Mouse (Mus musculus): ENCODE data around the gene Hpd. TPM values are rescaled to one million over a fixed set of nuclear protein-coding genes. Genes with fewer than 3 reads are reported as not detected.
"Not testable (repeated sequence)": the region's sequence is repeated elsewhere in the genome, so short reads cannot be mapped to it uniquely, and the experiment has no call there.

Hpd gene
- polyA plus RNA-seq (2016; fragmentation: Nextera tagmentation; extraction: Ambion mirVana), result 0.35 TPM in 1 of 2 replicates, not detected in the other

DNA sequence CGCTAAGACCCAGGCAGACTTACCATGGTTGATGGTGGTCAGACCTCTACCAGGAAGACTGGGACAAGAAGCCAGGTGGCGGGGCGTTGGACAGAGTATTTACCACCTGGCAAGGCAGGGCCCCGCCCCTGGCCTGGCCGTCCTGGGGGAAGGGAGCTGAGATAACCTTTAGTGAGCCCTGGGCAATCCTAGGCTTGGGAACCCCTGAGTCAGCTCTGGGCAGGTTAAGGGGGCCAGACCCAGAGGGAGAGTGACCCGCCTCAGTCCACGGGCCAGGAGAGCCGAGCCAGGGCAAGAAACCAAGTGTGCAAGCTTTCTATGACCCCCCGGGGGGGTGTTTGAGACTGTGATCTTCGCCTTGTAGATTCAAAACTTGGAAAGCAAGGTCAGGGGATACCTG, at the start of gene Hpd:
TSS of gene Hpd (minus strand) at position 77 of the 400 bp plus-strand sequence.
- no peaks in the 10 kb centered on the region for H3K9me3 ChIP-seq
- DNase-seq (ENCODE audit: low spot score), result no peak
- no peak within 1 kb of the TSS for H3K4me3 ChIP-seq
- H3K4me1 ChIP-seq, result peaks cover 3% of the 10 kb centered on the region; the same call in 1 of the 2 replicates
- H3K27ac ChIP-seq, result no peak within 1 kb of the TSS
- 79% methylated on average over 10 of the region's 10 CpGs for WGBS
- H3K27me3 ChIP-seq (ENCODE audit: insufficient read depth, poor library complexity, severe bottlenecking), result peaks cover 6% of the 10 kb centered on the region; the same call in 1 of the 2 replicates
- no peaks in the 10 kb centered on the region for H3K36me3 ChIP-seq

DNA sequence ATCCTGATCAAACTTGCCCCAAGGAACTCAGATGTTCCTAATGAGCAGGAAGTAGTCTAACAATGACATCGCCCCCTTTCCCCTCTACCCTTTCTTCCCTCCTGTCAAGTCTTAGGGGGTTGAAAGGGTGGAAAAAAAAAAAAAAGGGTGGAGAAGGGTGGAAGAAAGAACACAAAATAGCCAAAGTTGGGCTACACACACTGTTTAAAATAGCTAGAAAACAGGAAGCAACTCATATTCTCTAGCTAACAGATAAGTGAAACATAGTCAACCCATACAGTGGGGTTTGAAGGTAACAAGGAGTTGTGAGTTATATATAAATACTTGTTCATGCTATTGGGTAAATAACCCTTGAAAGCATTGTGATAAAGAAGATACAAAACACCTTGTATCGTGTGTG, 49.7 kb upstream of the Hpd start:
- Histone ChIP-seq H3K27ac (no peak overlapping the region), H3K27me3 (ENCODE audit: insufficient read depth, poor library complexity, severe bottlenecking) (no peaks in the 10 kb centered on the region), H3K36me3 (peaks cover 34% of the 10 kb centered on the region), H3K9me3 (no peaks in the 10 kb centered on the region), H3K4me3 (no peak overlapping the region), H3K4me1 (peaks cover 13% of the 10 kb centered on the region; the same call in 1 of the 2 replicates)
- DNase-seq (ENCODE audit: low spot score), result no peak
- 90% methylated on average over 2 of the region's 2 CpGs for WGBS

DNA sequence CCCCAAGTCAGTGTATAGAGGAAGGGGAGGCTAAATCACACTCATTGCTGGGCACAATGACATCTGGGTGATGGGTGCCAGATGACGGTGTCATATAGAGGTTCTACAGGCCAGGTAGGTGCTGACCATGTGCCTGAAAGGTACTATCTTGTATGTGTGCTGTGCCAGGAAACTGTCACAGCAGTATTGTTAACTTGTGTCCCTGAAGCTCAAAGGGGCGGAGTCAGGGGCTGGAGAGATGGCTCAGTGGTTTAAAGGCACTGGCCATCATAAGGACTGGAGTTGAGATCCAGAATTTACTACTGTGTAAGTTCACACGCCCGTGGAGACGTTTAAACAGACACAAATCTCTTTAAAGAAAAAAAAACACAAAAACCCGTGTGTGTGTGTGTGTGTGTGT, 46.8 kb upstream of the Hpd start:
- peak; percentile 70 for DNase-seq (ENCODE audit: low spot score)
- Histone ChIP-seq H3K27ac (no peak overlapping the region), H3K27me3 (ENCODE audit: insufficient read depth, poor library complexity, severe bottlenecking) (no peaks in the 10 kb centered on the region), H3K9me3 (no peaks in the 10 kb centered on the region), H3K4me1 (peaks cover 4% of the 10 kb centered on the region; the same call in 1 of the 2 replicates), H3K36me3 (peaks cover 15% of the 10 kb centered on the region; the same call in 1 of the 2 replicates), H3K4me3 (peak overlapping the region; percentile 74; the same call in 1 of the 2 replicates)
- 87% methylated on average over 6 of the region's 6 CpGs for WGBS

DNA sequence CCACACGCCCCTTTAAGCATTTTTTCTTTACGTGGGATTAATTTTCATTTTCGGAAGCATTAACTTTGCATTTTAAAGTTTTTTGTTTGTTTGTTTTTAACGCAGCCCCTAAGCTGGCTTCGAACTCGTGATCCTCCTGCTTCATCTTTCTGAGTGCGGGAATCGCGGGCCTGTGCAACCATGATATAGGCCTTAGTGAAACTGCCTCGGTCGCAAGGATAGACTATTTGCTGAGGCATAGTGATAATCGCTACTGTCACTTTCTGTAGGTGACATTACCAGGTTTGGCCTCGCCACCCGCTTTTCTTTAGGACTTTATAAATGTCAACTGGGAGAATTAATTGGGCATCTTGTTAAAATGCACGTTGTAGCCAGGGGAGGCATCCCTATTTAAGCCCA, 46.0 kb upstream of the Hpd start:
- 8% methylated on average over 15 of the region's 15 CpGs for WGBS
- H3K27ac ChIP-seq, result peak overlapping the region; percentile 86

DNA sequence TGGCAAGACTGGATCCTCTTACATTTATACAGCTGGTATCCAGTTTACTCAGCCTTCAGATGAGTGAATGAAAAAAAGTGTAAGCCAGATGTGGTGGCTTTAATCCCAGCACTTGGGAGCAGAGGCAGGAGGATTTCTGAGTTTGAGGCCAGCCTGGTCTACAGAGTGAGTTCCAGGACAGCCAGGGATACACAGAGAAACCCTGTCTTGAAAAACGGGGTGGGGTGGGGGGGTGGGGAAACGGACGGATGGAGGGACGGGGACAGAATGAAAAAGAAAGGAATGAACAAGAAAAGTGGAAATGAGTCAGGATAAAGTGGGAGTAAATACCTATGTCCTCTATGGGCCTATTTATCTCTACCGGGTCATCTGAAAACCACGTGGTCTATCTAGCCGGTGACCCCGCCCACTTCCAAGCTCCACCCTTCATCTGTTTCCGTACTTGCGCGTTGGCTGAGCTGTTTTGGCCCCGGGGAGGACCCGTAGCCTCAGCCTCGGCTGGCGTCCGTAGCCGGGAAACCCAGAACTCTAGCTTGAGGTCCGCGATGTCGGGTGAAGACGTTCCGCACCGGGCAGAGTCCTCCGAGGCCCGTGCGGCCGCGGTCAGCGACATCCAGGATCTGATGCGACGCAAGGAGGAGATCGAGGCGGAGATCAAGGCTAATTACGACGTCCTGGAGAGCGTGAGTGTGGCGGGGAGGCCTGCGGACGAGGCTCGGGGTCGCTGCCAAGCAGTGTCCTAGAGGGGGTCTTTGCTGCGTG, 45.4 kb upstream of the Hpd start:
- Histone ChIP-seq H3K27me3 (ENCODE audit: insufficient read depth, poor library complexity, severe bottlenecking) (no peaks in the 10 kb centered on the region), H3K9me3 (no peaks in the 10 kb centered on the region), H3K27ac (peak overlapping the region; percentile 86), H3K36me3 (peaks cover 13% of the 10 kb centered on the region; the same call in 1 of the 2 replicates), H3K4me1 (peaks cover 4% of the 10 kb centered on the region; the same call in 1 of the 2 replicates), H3K4me3 (peak overlapping the region; percentile 74)
- DNase-seq (ENCODE audit: low spot score), result peak; percentile 97
- 2% methylated on average over 42 of the region's 42 CpGs for WGBS

More for the DNA sequence above, 46.0 kb upstream of the Hpd start:
- Histone ChIP-seq H3K9me3 (no peaks in the 10 kb centered on the region), H3K27me3 (ENCODE audit: insufficient read depth, poor library complexity, severe bottlenecking) (no peaks in the 10 kb centered on the region), H3K36me3 (peaks cover 13% of the 10 kb centered on the region; the same call in 1 of the 2 replicates), H3K4me1 (peaks cover 4% of the 10 kb centered on the region; the same call in 1 of the 2 replicates), H3K4me3 (peak overlapping the region; percentile 74)
- DNase-seq (ENCODE audit: low spot score), result peak; percentile 63

DNA sequence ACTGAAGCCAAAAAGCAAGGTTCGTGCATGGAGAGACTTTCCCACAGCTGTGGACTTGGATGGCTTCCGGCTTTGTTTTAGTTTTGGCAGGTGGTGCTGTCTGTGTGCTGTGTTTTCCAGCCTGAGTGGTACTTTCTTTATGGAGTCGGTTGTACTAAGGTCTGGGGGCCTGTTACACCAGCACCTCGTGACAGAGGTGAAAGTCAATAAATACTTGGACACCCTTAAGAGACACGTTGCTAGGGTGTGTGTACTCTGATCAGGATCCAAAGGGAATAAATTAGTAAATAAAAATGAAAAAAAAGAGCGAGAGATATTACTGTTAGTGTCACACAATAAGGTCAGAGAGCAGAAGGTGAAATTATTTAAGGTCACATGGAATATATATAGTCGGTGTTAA, 44.3 kb upstream of the Hpd start:
- peak; percentile 39 for DNase-seq (ENCODE audit: low spot score)
- WGBS, result 88% methylated on average over 7 of the region's 7 CpGs
- no peaks in the 10 kb centered on the region for H3K27me3 ChIP-seq (ENCODE audit: insufficient read depth, poor library complexity, severe bottlenecking)
- no peak overlapping the region for H3K4me3 ChIP-seq
- peaks cover 4% of the 10 kb centered on the region; the same call in 1 of the 2 replicates for H3K4me1 ChIP-seq
- no peaks in the 10 kb centered on the region for H3K9me3 ChIP-seq
- no peak overlapping the region for H3K27ac ChIP-seq
- peaks cover 13% of the 10 kb centered on the region; the same call in 1 of the 2 replicates for H3K36me3 ChIP-seq

DNA sequence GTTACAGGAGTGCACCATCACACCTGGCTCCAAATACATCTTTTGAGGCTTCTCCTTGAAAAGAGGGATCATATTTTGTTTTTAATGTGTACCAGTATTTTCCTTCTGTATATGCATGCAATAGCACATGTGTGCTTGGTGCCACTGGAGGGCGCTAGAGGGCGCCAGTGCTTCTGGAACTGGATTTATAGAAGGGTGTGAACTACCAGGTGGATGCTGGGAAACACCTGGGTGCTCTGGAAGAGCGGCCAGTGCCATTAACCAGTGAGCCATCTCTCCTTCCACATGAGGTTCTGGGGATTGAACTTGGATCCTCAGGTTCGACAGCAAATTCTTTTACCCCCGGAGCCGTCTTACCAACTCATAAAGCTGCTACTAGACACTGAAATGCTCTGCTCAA, 41.3 kb upstream of the Hpd start:
- not testable (repeated sequence) for H3K27ac ChIP-seq; H3K9me3 ChIP-seq; H3K27me3 ChIP-seq (ENCODE audit: insufficient read depth, poor library complexity, severe bottlenecking); H3K4me1 ChIP-seq; H3K4me3 ChIP-seq; H3K36me3 ChIP-seq
- WGBS, result 49% methylated on average over 6 of the region's 6 CpGs
- DNase-seq (ENCODE audit: low spot score), result peak; percentile 25

DNA sequence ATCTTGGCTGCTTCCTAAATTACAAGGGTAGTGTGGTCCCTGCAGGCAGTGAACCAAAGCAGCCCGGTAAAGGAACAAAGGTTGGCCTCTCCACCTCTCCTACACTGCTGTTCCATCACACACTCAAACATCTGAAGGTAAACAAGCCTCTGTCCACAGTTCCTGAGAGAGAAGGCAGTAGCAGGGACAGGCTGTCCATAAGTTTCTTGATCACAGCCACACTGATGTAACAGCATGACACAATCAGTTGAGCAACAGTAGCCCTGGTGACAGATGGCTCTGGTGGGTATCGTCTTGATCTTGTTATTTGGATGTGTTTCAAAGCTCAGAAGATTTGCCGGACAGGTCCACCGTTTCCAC, 40.5 kb upstream of the Hpd start:
- Histone ChIP-seq H3K4me3 (no peak overlapping the region), H3K27me3 (ENCODE audit: insufficient read depth, poor library complexity, severe bottlenecking) (no peaks in the 10 kb centered on the region), H3K36me3 (no peaks in the 10 kb centered on the region), H3K27ac (no peak overlapping the region), H3K4me1 (no peaks in the 10 kb centered on the region), H3K9me3 (peaks cover 4% of the 10 kb centered on the region; the same call in 1 of the 2 replicates)
- peak; percentile 30 for DNase-seq (ENCODE audit: low spot score)
- 74% methylated on average over 4 of the region's 4 CpGs for WGBS

DNA sequence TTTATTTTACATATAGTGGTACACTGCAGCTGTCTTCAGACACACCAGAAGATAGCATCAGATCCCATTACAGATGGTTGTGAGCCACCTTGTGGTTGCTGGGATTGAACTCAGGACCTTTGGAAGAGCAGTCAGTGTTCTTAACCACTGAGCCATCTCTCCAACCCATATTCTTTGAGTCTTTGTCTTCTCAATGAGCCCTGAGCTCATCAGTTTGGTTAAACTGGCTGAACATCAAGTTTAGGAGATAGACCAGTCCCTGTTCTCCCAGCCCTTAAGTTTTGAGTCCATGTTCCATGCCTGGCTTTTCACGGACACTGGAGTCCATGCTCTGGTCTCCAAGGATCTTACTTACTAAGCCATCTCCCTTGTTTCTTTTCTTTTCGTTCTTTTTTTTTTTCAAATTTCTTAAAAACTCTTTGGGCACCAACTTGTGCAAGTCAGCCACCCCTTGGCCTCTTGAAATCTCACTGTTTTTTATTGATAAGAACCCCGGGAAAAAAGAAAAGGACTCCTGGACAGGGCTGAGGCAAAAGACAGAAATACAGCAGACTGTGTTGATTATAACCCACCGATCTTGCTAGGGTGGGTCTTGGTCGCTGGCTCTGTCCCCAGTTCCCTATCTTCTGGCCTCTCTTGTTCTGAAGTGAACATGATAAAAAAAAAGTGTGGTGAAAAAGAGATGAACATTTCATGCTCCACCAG, 40.0 kb upstream of the Hpd start:
- whole genome bisulfite sequencing, result 70% methylated on average over 4 of the region's 5 CpGs

DNA sequence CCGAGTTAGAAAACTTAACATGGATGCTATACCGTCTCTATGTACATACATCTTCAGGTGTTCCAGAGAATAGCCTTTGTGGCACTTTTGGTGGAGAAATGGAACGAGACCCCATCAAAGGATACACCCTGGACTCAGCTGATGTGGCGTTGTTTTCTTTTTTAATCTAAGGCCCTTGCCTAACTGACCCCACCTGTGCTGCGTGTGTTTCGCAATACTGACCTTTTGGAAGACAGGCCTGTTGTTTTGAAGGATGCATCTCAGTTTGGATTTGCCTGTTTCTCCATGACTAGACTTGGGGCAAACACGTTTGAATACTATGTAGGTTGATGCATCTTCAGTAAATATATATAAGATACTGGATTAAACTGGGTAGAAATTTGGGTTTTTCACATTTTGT, 21.1 kb upstream of the Hpd start:
- DNase-seq (ENCODE audit: low spot score), result peak; percentile 24
- not testable (repeated sequence) for H3K4me3 ChIP-seq
- 81% methylated on average over 7 of the region's 7 CpGs for WGBS

More for the DNA sequence above, 40.0 kb upstream of the Hpd start:
- not testable (repeated sequence) for H3K36me3 ChIP-seq; H3K9me3 ChIP-seq; DNase-seq (ENCODE audit: low spot score); H3K4me3 ChIP-seq; H3K4me1 ChIP-seq; H3K27me3 ChIP-seq (ENCODE audit: insufficient read depth, poor library complexity, severe bottlenecking); H3K27ac ChIP-seq

DNA sequence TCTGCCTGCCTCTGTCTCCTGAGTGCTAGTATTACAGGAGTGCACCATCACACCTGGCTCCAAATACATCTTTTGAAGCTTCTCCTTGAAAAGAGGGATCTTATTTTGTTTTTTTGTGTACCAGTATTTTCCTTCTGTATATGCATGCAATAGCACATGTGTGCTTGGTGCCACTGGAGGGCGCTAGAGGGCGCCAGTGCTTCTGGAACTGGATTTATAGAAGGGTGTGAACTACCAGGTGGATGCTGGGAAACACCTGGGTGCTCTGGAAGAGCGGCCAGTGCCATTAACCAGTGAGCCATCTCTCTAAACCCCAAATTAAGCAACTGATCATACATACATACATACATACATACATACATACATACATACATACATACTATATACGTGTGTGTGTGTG, 20.2 kb upstream of the Hpd start:
- H3K27me3 ChIP-seq (ENCODE audit: insufficient read depth, poor library complexity, severe bottlenecking); H3K27ac ChIP-seq; H3K9me3 ChIP-seq; H3K4me1 ChIP-seq; H3K36me3 ChIP-seq; H3K4me3 ChIP-seq: not testable (repeated sequence)
- DNase-seq (ENCODE audit: low spot score), result peak; percentile 31
- 47% methylated on average over 4 of the region's 4 CpGs for WGBS

More for the DNA sequence above, 21.1 kb upstream of the Hpd start:
- H3K36me3 ChIP-seq; H3K27me3 ChIP-seq (ENCODE audit: insufficient read depth, poor library complexity, severe bottlenecking); H3K4me1 ChIP-seq; H3K9me3 ChIP-seq; H3K27ac ChIP-seq: not testable (repeated sequence)

DNA sequence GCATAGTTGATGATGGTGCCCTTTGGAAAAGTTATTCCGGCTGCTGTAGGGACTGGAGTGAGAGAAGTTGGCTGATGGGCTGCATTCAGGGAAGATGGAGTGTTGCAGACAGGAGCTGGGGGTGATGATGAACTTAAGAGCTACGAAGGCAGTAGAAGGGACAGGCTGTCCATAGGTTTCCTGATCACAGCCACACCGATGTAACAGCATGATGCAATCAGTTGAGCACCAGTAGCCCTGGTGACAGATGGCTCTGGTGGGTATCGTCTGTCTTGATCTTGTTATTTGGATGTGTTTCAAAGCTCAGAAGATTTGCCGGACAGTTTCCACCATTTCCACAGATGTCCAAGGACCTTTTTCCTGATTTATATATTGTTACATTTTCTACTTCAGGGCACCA, 19.5 kb upstream of the Hpd start:
- Histone ChIP-seq H3K4me1 (no peaks in the 10 kb centered on the region), H3K27me3 (ENCODE audit: insufficient read depth, poor library complexity, severe bottlenecking) (no peaks in the 10 kb centered on the region), H3K27ac (no peak overlapping the region), H3K4me3 (no peak overlapping the region), H3K36me3 (no peaks in the 10 kb centered on the region), H3K9me3 (no peaks in the 10 kb centered on the region)
- DNase-seq (ENCODE audit: low spot score), result peak; percentile 20
- WGBS, result 69% methylated on average over 5 of the region's 5 CpGs

DNA sequence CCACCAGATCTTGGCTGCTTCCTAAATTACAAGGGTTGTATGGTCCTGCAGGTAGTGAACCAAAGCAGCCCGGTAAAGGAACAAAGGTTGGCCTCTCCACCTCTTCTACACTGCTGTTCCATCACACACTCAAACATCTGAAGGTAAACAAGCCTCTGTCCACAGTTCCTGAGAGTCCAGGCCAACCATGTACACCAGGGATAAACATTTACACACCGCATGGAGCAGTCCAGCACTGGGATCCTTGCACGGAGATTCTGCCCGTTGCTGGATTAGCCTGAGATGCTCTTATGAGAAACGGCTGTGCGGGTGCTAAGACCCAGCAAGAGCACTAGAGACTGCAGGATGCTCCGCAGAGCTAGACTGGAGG, 19.0 kb upstream of the Hpd start:
- Histone ChIP-seq H3K27me3 (ENCODE audit: insufficient read depth, poor library complexity, severe bottlenecking) (no peaks in the 10 kb centered on the region), H3K36me3 (no peaks in the 10 kb centered on the region), H3K4me1 (no peaks in the 10 kb centered on the region), H3K27ac (no peak overlapping the region), H3K4me3 (no peak overlapping the region), H3K9me3 (no peaks in the 10 kb centered on the region)
- WGBS, result 80% methylated on average over 7 of the region's 7 CpGs
- DNase-seq (ENCODE audit: low spot score), result no peak

Measured in heart, embryonic 10.5 days (tissue).